Mouse (Mus musculus) midbrain, embryonic 16.5 days (tissue): ENCODE measurements at regions not wholly inside any gene's neighbourhood (a gene's known extent, or its start where the extent isn't known, plus 50 kb on each side); places are given as distances from the start of the nearest gene placed in this dataset.

Experiments used
- ATAC-seq: fragments of 200-750 bp; cut with Nextera tagmentation; 2 replicates; pipeline ENCODE4 v1.8.0; 2017; ENCODE audit warnings: moderate TSS enrichment
- H3K27ac ChIP-seq: fragments of 300-500 bp; sonication (generic); 2 replicates; pipeline ENCODE4 v1.5.1; 2014; ENCODE audit warnings: mild to moderate bottlenecking, low read length, mixed read lengths
- H3K27me3 ChIP-seq: fragments of 300-500 bp; sonication (generic); 2 replicates; pipeline ENCODE4 v1.6.1; 2014; ENCODE audit warnings: low read depth, low read length, mixed read lengths; ENCODE audit not compliant: control insufficient read depth, insufficient read depth
- H3K36me3 ChIP-seq: fragments of 300-500 bp; sonication (generic); 2 replicates; pipeline ENCODE4 v1.6.1; 2014; ENCODE audit warnings: mild to moderate bottlenecking, low read length, moderate library complexity, mixed read lengths; ENCODE audit not compliant: control insufficient read depth, insufficient read depth
- H3K4me1 ChIP-seq: fragments of 300-500 bp; sonication (generic); 2 replicates; pipeline ENCODE4 v1.6.1; 2014; ENCODE audit warnings: mild to moderate bottlenecking, low read length, mixed read lengths; ENCODE audit not compliant: control insufficient read depth, insufficient read depth
- H3K4me2 ChIP-seq: fragments of 300-500 bp; sonication (generic); 2 replicates; pipeline ENCODE4 v1.6.1; 2014; ENCODE audit warnings: mild to moderate bottlenecking, low read length, mixed read lengths
- H3K4me3 ChIP-seq: fragments of 300-500 bp; sonication (generic); 2 replicates; pipeline ENCODE4 v1.5.1; 2014; ENCODE audit warnings: low read depth, mild to moderate bottlenecking, low read length, moderate library complexity, mixed read lengths
- H3K9ac ChIP-seq: fragments of 300-500 bp; sonication (generic); 2 replicates; pipeline ENCODE4 v1.6.1; 2014; ENCODE audit warnings: low read depth, low read length, mixed read lengths
- H3K9me3 ChIP-seq: fragments of 300-500 bp; sonication (generic); replicated peaks from 2 replicates; pipeline ENCODE4 v1.6.1; 2014; ENCODE audit warnings: mild to moderate bottlenecking, low read length, mixed read lengths; ENCODE audit not compliant: control insufficient read depth, poor library complexity, severe bottlenecking
- WGBS: fragments of 180-500 bp; shearing (Covaris S2); extraction: QIAGEN DNeasy Blood & Tissue Kit; methylation state at CpG from one replicate; pipeline ENCODE4 v1.1.7; 2014; 5-methylcytosine and 5-hydroxymethylcytosine counted together

DNA sequence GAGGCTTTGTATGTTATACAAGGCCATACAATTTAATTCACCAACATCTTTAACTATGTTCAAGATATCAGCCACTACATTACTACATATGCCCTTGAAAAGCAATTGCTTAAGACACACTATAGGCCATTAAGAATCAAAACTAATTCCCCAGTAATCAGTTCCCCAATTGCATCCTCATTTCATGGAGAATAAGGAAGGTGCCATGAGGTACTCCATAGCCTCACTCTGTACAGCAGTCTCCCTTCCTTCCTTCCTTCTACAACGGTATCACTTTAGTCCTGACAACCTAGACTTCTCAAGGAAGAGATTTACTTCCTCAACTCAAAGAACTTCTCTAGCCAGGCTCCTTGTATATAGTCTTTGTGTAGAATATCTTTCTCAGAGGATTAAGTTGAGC, 220.1 kb upstream of the Negr1 start:
- no peak for ATAC-seq
- no peaks in the 10 kb centered on the region for H3K4me1 ChIP-seq
- no peak overlapping the region for H3K4me2 ChIP-seq
- WGBS: 85% methylated on average over 1 of the region's 1 CpGs
- no peak overlapping the region for H3K27ac ChIP-seq
- H3K36me3 ChIP-seq: no peaks in the 10 kb centered on the region
- no peaks in the 10 kb centered on the region for H3K27me3 ChIP-seq
- H3K9me3 ChIP-seq: no peaks in the 10 kb centered on the region
- H3K9ac ChIP-seq: no peak overlapping the region
- H3K4me3 ChIP-seq: no peak overlapping the region

DNA sequence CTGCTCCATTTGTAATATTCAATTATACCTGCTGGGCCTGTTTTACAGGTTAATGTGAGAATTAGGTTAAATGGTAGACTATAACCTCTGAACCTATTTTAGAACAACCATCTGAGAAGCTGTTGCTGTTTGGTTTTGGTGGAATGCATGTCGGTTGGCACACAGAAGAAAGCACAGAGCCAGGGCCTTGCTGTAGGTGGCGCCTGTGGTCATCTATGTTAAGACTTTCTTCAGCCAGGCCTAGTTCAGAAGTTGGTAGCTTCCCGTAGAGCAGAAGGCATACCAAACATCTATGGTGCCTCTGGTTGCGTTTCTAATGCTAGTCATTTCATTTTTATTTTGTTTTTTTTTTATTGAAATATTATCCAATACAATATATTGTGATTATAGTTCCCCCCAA, 209.9 kb upstream of the Negr1 start:
- ATAC-seq: no peak
- Histone ChIP-seq H3K36me3 (no peaks in the 10 kb centered on the region), H3K27ac (no peak overlapping the region), H3K9me3 (no peaks in the 10 kb centered on the region), H3K4me2 (no peak overlapping the region), H3K4me1 (no peaks in the 10 kb centered on the region), H3K9ac (no peak overlapping the region), H3K27me3 (no peaks in the 10 kb centered on the region), H3K4me3 (no peak overlapping the region)
- WGBS: 65% methylated on average over 4 of the region's 4 CpGs

DNA sequence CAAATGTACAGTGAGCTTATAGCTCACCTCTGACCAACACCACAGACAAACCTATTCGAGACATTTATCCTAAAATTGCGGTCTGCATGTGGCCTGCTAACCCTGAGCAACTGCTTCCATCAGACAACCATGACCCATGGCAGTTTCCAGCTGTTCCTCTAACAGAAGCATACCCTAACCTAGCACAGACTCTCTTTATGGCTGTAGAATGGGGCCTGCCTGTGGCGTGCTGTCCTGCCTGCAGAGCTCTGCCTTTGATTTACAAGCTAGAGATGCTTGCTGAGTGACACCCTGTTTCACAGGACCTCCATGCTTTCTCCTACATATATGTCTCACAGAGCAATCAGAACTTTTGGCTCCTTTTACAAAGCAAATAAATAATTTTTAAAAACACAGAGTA, 208.2 kb upstream of the Negr1 start:
- Histone ChIP-seq H3K27ac (no peak overlapping the region), H3K4me1 (no peaks in the 10 kb centered on the region), H3K9me3 (no peaks in the 10 kb centered on the region), H3K36me3 (no peaks in the 10 kb centered on the region), H3K4me2 (no peak overlapping the region), H3K27me3 (no peaks in the 10 kb centered on the region), H3K4me3 (no peak overlapping the region), H3K9ac (no peak overlapping the region)
- no peak for ATAC-seq
- WGBS: 69% methylated on average over 3 of the region's 3 CpGs

DNA sequence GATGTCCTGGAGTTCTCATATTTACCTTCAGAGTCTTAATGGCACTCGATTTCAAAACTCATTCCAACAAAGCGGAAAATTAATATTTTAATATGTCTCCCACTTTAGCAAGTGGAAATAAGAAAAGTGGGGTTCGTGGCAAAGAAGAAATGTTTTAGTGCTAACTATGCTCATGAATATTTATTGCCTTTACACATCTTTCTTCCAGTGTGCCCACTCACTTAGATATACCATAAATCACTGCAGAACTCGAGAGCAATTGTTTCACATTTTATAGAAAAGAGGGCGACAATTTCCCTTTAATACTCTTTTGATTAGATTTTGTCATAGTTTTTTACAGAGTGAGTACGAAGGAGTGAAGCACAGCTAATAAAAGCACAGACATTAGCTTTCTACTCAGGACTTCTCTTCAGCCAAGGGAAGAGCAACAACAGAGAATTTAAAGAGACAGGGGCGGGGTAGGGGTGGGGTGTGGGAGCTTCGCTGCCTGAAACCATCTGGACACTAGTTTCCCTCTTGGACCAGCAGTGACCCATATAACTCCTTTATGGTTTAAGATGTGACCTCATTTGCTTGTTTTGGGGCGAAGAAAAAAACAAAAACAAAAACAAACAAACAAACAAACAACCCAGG, 207.6 kb upstream of the Negr1 start:
- Histone ChIP-seq H3K4me3 (no peak overlapping the region), H3K27me3 (no peaks in the 10 kb centered on the region), H3K4me2 (no peak overlapping the region), H3K36me3 (no peaks in the 10 kb centered on the region), H3K9ac (no peak overlapping the region), H3K4me1 (no peaks in the 10 kb centered on the region), H3K27ac (no peak overlapping the region), H3K9me3 (no peaks in the 10 kb centered on the region)
- ATAC-seq: no peak
- WGBS: 77% methylated on average over 9 of the region's 9 CpGs

DNA sequence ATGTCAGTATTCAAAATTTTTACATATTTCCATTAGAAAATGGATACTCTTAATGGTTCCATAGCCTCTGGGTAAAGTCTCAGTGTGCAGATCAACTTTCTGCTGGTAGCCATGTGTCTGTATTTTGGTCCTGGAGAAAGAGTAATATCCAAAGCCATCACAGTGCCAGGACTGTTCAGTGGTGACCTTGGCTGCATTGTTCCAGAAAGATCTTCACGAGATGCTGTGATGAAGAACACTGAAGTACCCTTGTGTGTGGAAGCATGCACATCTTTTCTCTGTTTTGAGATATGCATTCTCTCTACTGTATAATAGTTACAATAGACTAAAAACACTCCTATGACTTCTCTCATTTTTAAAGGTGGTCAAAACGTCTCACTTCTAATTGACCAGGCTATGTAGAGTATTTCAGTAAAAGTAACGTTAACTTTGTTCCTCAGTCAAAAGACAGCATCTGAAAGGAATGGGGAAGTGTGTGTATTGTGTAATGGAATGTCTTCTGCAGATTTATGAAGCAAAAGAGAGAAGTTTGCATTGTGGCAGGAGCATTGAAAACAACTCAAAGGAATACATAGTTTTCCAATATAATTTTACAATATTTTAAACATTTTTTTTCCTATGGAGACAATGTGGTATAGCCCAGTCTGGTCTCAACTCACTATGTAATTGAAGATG, 192.8 kb upstream of the Negr1 start:
- Histone ChIP-seq H3K27me3 (no peaks in the 10 kb centered on the region), H3K4me1 (no peaks in the 10 kb centered on the region), H3K4me3 (no peak overlapping the region), H3K4me2 (no peak overlapping the region), H3K36me3 (no peaks in the 10 kb centered on the region), H3K27ac (no peak overlapping the region), H3K9ac (no peak overlapping the region), H3K9me3 (no peaks in the 10 kb centered on the region)
- no peak for ATAC-seq
- 83% methylated on average over 3 of the region's 3 CpGs for WGBS

DNA sequence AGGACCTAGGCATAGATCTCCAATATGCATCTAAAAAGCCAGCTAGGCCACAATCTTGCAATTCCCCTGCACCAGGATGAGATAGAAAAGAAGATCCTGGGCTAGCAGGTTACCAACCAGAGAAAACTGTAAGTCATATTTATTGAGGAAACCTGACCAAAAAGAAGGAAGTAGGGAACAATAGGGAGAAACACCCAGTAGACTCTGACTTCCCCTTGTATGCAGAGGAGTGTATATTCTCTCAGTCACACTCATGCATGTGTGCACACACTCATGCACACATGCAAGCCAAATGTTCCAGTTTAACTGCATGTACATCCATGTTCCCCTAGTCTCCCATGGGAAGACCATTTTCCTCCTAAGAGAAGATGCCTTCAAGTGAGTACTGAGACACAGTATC, 184.9 kb upstream of the Negr1 start:
- H3K27ac ChIP-seq: no peak overlapping the region
- H3K9ac ChIP-seq: no peak overlapping the region
- no peaks in the 10 kb centered on the region for H3K9me3 ChIP-seq
- no peaks in the 10 kb centered on the region for H3K27me3 ChIP-seq
- no peaks in the 10 kb centered on the region for H3K4me1 ChIP-seq
- H3K4me2 ChIP-seq: no peak overlapping the region
- no peaks in the 10 kb centered on the region for H3K36me3 ChIP-seq
- H3K4me3 ChIP-seq: no peak overlapping the region
- no peak for ATAC-seq

DNA sequence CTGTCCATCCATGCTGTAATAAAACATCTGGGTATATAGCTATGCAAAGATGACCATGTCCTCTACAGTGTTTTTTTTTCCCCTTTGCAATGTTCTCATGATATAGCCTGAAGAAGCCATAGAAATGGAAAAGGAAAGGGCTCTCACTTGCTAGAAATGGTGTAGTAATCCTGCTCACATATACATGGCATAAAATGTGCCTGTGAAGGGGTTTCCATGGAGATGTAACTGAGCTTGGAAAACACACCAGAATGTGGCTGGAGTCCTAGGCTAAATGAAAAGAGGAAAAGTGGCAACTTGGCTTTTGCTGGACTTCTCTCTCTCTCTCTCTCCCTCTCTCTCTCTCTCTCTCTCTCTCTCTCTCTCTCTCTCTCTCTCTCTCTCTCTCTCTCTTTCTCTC, 178.7 kb upstream of the Negr1 start:
- no peaks in the 10 kb centered on the region for H3K27me3 ChIP-seq
- H3K4me1 ChIP-seq: no peaks in the 10 kb centered on the region
- no peak overlapping the region for H3K4me2 ChIP-seq
- no peak overlapping the region for H3K9ac ChIP-seq
- H3K27ac ChIP-seq: no peak overlapping the region
- no peak overlapping the region for H3K4me3 ChIP-seq
- H3K9me3 ChIP-seq: no peaks in the 10 kb centered on the region
- no peak for ATAC-seq
- H3K36me3 ChIP-seq: no peaks in the 10 kb centered on the region

DNA sequence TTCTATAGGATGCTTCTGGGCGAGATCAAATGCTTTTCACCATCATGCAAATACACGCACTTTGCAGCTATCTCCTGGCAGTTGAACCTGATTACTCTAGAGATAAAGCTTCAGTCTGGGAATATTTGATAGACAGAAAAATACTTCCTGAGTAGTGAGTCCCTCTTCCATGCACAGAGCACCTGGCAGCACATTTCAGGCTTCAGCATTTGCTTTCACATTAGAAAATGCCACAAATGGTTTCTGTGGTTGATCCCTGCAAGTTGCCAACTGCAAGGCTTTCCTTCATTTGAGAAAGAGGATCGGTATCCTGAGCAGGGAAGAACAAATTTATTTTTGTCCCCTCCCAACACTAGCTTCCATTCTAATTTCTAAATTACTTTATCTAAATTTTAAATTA, 155.5 kb upstream of the Negr1 start:
- Histone ChIP-seq H3K9me3 (no peaks in the 10 kb centered on the region), H3K4me3 (no peak overlapping the region), H3K27ac (no peak overlapping the region), H3K4me2 (no peak overlapping the region), H3K9ac (no peak overlapping the region), H3K27me3 (no peaks in the 10 kb centered on the region), H3K4me1 (no peaks in the 10 kb centered on the region), H3K36me3 (no peaks in the 10 kb centered on the region)
- no peak for ATAC-seq
- WGBS: 92% methylated on average over 3 of the region's 3 CpGs

DNA sequence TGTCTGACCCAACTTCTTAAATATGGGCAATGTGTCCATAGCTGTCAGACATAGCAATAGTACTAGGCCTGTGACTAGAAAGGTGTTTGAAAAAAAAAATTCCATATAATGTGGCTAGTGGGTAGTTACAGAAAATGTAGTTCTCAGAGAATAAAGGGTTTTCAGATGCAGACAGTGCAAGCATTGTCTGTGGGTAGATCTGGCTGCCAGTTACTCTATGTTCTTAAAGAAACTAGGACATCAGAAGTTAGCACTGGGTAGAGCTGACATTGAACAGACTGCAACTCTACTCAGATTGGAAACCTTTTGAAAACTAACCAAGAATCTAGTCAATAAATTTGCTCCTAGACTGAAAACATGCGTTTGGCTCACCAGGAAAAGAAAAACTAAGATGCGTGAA, 154.5 kb upstream of the Negr1 start:
- no peak for ATAC-seq
- H3K9me3 ChIP-seq: no peaks in the 10 kb centered on the region
- H3K27ac ChIP-seq: no peak overlapping the region
- 93% methylated on average over 2 of the region's 2 CpGs for WGBS
- H3K4me2 ChIP-seq: no peak overlapping the region
- H3K4me1 ChIP-seq: no peaks in the 10 kb centered on the region
- no peak overlapping the region for H3K9ac ChIP-seq
- no peak overlapping the region for H3K4me3 ChIP-seq
- no peaks in the 10 kb centered on the region for H3K27me3 ChIP-seq
- H3K36me3 ChIP-seq: no peaks in the 10 kb centered on the region
